Mouse (Mus musculus) intestine, postnatal 0 days (tissue): ENCODE measurements around the gene Aurkb. TPM values are rescaled to one million over a fixed set of nuclear protein-coding genes. Genes with fewer than 3 reads are reported as not detected.
A peak's percentile ranks its signal among the peaks of the same experiment; 100 is the strongest.

Experiments
- ATAC-seq: fragments of 200-750 bp; cut with Nextera tagmentation; 2 replicates; pipeline ENCODE4 v1.8.0; 2017; ENCODE audit warnings: mild to moderate bottlenecking, moderate TSS enrichment, moderate library complexity
- H3K27ac ChIP-seq: fragments of 300-500 bp; sonication (generic); 2 replicates; pipeline ENCODE4 v1.5.1; 2014; ENCODE audit warnings: mild to moderate bottlenecking, low read depth, low read length, moderate library complexity
- H3K27me3 ChIP-seq: fragments of 300-500 bp; sonication (generic); replicated peaks from 2 replicates; pipeline ENCODE4 v1.6.1; 2014; ENCODE audit warnings: low read length, mixed read lengths; ENCODE audit not compliant: control insufficient read depth, insufficient read depth
- H3K36me3 ChIP-seq: fragments of 300-500 bp; sonication (generic); 2 replicates; pipeline ENCODE4 v1.6.1; 2014; ENCODE audit warnings: mild to moderate bottlenecking, moderate library complexity; ENCODE audit not compliant: control insufficient read depth, insufficient read depth
- H3K4me1 ChIP-seq: fragments of 300-500 bp; sonication (generic); replicated peaks from 2 replicates; pipeline ENCODE4 v1.6.1; 2014; ENCODE audit warnings: antibody characterized with exemption, low read length, mixed read lengths; ENCODE audit not compliant: control insufficient read depth, insufficient read depth
- H3K4me2 ChIP-seq: fragments of 300-500 bp; sonication (generic); replicated peaks from 2 replicates; pipeline ENCODE4 v1.6.1; 2014; ENCODE audit warnings: low read depth, mild to moderate bottlenecking, moderate library complexity
- H3K4me3 ChIP-seq: fragments of 300-500 bp; sonication (generic); 2 replicates; pipeline ENCODE4 v1.5.1; 2014; ENCODE audit warnings: low read depth, low read length
- H3K9ac ChIP-seq: fragments of 300-500 bp; sonication (generic); 2 replicates; pipeline ENCODE4 v1.6.1; 2014; ENCODE audit warnings: mild to moderate bottlenecking, low read depth, low read length
- H3K9me3 ChIP-seq: fragments of 300-500 bp; sonication (generic); 2 replicates; pipeline ENCODE4 v1.6.1; 2016; ENCODE audit warnings: mixed run types; ENCODE audit not compliant: control insufficient read depth
- CTCF ChIP-seq: sonication (generic); IDR thresholded peaks from 2 replicates; pipeline ENCODE4 v1.5.1; 2016; ENCODE audit warnings: low read depth, mild to moderate bottlenecking, control low read depth, antibody characterized with exemption, moderate library complexity
- WGBS: fragments of 180-500 bp; shearing (Covaris S2); extraction: QIAGEN DNeasy Blood & Tissue Kit; methylation state at CpG from one replicate; pipeline ENCODE4 v1.1.7; 2014; 5-methylcytosine and 5-hydroxymethylcytosine counted together
- polyA plus RNA-seq: library from polyadenylated mRNA; unstranded; fragments of >200 nt; fragmentation: Nextera tagmentation; extraction: Ambion mirVana; gene quantifications from 2 replicates; pipeline ENCODE4 v1.2.1, GENCODE M21; 2015

Aurkb gene
- polyA plus RNA-seq, 1 experiment from 2014 or later: 24.3 TPM

DNA sequence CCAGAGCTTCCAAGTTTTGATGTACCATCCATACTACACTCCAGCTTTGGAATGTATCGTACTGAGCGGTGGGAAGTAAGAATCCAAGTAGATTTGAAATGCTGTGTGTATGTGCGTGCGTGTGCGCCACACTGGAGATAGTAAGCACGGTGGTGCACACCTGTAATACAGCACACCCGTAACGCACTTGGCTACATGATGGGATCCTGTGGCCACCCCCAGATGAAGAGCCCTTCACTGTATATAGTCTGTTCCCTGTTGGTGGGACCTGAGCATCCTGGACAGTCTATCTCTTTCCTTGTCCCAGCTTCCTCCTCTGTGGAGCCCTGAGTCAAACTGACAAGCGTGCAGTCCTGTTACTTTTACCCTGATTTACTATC is 938 bp downstream of the Aurkb start:
- Histone ChIP-seq H3K27me3 (no peaks in the 10 kb centered on the region), H3K36me3 (peaks cover 3% of the 10 kb centered on the region; the same call in 1 of the 2 replicates), H3K4me1 (no peaks in the 10 kb centered on the region), H3K4me2 (peak overlapping the region; percentile 80), H3K4me3 (peak overlapping the region; percentile 75), H3K27ac (peak overlapping the region; percentile 50; the same call in 1 of the 2 replicates), H3K9ac (peak overlapping the region; percentile 49), H3K9me3 (no peaks in the 10 kb centered on the region)
- whole genome bisulfite sequencing: 4% methylated on average over 9 of the region's 9 CpGs
- no peak for TF ChIP-seq CTCF
- ATAC-seq: no peak

DNA sequence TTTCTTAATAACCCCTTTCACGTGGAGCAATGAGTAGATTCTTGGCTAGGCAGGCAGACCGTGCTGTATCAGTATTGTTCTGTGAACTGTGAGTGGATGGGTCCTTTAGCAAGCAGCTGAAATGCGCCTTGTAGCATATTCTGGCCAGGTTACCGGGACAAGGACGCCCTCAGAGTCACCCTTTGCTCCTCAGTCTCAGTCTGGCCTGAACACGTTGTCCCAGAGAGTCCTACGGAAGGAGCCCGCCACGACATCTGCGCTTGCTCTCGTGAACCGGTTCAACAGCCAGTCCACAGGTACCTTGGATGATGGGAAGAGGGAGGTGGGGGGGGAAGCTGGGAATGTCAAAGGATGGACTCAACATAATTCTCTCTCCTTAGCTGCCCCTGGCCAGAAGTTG is 2.1 kb downstream of the Aurkb start:
- TF ChIP-seq CTCF: no peak
- Histone ChIP-seq H3K9ac (no peak overlapping the region), H3K36me3 (peaks cover 3% of the 10 kb centered on the region; the same call in 1 of the 2 replicates), H3K4me3 (no peak overlapping the region), H3K4me1 (no peaks in the 10 kb centered on the region), H3K27me3 (no peaks in the 10 kb centered on the region), H3K27ac (no peak overlapping the region), H3K4me2 (no peak overlapping the region), H3K9me3 (no peaks in the 10 kb centered on the region)
- 87% methylated on average over 12 of the region's 12 CpGs for WGBS
- ATAC-seq: no peak

DNA sequence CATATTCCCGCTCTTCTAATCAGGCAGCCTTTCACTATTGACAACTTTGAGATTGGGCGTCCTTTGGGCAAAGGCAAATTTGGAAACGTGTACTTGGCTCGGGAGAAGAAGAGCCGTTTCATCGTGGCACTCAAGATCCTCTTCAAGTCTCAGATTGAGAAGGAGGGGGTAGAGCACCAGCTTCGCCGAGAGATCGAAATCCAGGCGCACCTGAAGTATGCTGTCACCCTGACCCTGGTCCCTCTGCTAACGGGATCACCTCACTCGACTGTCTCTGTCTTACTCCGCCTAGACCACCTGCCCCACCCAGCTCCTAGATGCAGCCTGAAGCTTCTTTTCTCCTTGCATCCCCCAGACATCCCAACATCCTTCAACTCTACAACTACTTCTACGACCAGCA is 2.7 kb downstream of the Aurkb start:
- H3K4me2 ChIP-seq: no peak overlapping the region
- no peak for TF ChIP-seq CTCF
- H3K27me3 ChIP-seq: no peaks in the 10 kb centered on the region
- no peaks in the 10 kb centered on the region for H3K4me1 ChIP-seq
- H3K27ac ChIP-seq: no peak overlapping the region
- H3K9me3 ChIP-seq: no peaks in the 10 kb centered on the region
- no peak overlapping the region for H3K9ac ChIP-seq
- H3K4me3 ChIP-seq: no peak overlapping the region
- ATAC-seq: no peak
- WGBS: 90% methylated on average over 14 of the region's 14 CpGs
- peaks cover 3% of the 10 kb centered on the region; the same call in 1 of the 2 replicates for H3K36me3 ChIP-seq

DNA sequence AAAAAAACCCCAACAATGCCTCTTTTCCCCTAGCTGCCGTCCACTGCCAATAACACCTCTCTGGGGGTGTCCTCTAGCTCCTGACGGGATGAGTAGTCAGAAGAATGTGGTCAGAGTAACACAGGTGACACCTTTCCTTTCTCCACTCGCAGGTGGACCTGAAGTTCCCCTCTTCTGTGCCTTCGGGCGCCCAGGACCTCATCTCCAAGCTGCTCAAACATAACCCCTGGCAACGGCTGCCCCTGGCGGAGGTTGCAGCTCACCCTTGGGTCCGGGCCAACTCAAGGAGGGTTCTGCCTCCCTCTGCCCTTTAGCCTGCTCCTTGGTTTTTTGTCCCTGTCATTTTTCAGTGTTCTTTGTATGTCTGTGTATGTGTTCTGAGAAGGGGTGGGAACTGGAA is 5.3 kb downstream of the Aurkb start:
- H3K27ac ChIP-seq: no peak overlapping the region
- peaks cover 3% of the 10 kb centered on the region; the same call in 1 of the 2 replicates for H3K36me3 ChIP-seq
- no peaks in the 10 kb centered on the region for H3K27me3 ChIP-seq
- H3K9me3 ChIP-seq: no peaks in the 10 kb centered on the region
- no peak for TF ChIP-seq CTCF
- no peak overlapping the region for H3K4me3 ChIP-seq
- no peaks in the 10 kb centered on the region for H3K4me1 ChIP-seq
- 95% methylated on average over 8 of the region's 8 CpGs for WGBS
- H3K9ac ChIP-seq: no peak overlapping the region
- no peak for ATAC-seq
- no peak overlapping the region for H3K4me2 ChIP-seq

DNA sequence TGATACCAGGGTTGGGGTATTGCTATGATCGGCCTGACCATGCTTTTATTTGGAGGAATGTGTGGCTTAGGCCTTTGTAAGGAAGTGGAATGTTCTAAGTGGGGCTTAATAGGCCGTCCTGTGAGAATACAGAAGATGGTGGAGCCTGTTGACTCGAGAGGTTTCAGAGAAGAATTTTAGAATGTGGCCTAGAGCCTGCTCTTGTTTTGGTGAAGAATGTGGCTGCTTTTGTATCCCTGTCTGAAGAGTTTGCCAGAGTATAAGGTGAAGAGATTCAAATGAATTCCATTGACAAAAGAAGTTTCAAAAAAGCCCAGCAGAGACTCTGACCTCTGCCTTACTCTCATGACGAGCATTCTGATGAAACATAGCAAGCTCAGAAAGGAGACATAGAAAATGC is 6.3 kb downstream of the Aurkb start:
- no peak for TF ChIP-seq CTCF
- H3K27me3 ChIP-seq: no peaks in the 10 kb centered on the region
- H3K36me3 ChIP-seq: peaks cover 3% of the 10 kb centered on the region; the same call in 1 of the 2 replicates
- no peak overlapping the region for H3K9ac ChIP-seq
- H3K4me2 ChIP-seq: no peak overlapping the region
- no peaks in the 10 kb centered on the region for H3K4me1 ChIP-seq
- ATAC-seq: no peak
- H3K27ac ChIP-seq: no peak overlapping the region
- 89% methylated on average over 4 of the region's 4 CpGs for WGBS
- H3K4me3 ChIP-seq: no peak overlapping the region
- no peaks in the 10 kb centered on the region for H3K9me3 ChIP-seq

DNA sequence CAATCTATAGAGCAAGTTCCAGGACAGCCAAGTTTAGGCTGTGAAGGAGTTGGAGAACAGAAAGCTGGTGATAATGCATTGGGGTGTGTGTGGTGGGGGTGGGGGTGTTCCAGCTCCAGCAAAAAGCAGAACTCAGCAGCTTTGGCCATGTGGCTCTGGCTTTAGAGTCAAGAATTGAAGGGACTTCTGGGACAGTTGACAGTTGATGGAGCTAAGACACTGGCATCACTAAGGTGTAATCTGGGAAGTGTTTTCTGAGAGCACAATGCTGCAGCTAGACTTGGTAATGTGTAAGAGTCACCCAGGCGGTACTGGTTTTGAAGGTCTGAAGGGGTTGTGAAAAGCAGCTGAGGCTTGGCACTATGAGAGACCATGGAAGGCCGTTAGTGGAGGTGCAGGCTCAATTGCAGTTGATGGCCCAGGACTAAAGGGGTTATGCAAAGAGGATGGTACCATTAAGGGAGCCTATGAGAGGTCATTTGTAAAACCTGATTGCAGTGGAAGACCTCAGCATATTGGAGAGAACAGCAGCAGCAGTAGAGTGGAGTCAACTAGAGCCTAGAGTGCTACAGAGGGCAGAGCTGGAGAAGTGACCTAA is 7.5 kb downstream of the Aurkb start:
- no peaks in the 10 kb centered on the region for H3K27me3 ChIP-seq
- peaks cover 3% of the 10 kb centered on the region; the same call in 1 of the 2 replicates for H3K36me3 ChIP-seq
- H3K9ac ChIP-seq: no peak overlapping the region
- ATAC-seq: no peak
- H3K27ac ChIP-seq: no peak overlapping the region
- no peaks in the 10 kb centered on the region for H3K9me3 ChIP-seq
- no peaks in the 10 kb centered on the region for H3K4me1 ChIP-seq
- no peak for TF ChIP-seq CTCF
- WGBS: 88% methylated on average over 2 of the region's 2 CpGs
- no peak overlapping the region for H3K4me2 ChIP-seq
- no peak overlapping the region for H3K4me3 ChIP-seq
